Mouse (Mus musculus): ENCODE data around the gene Zswim8.

Zswim8 gene

GRCm38 (mm10) chr14:20707201-20708190 lies at the start of gene Zswim8:
TSS of gene Zswim8 (plus strand) at chr14:20707552.
- peak; percentile 77 to 82 for DNase-seq

- DNase-seq, result no peak
Measured at GRCm38 (mm10) chr14:20658326-20658725, 49.0 kb upstream of the Zswim8 start.

GRCm38 (mm10) chr14:20658902-20659301 lies 48.5 kb upstream of the Zswim8 start:
- DNase-seq, result no peak

- no peak for DNase-seq
Measured at GRCm38 (mm10) chr14:20659687-20660086, 47.7 kb upstream of the Zswim8 start.

GRCm38 (mm10) chr14:20660827-20661660 lies 46.3 kb upstream of the Zswim8 start:
- DNase-seq, result peak; percentile 78 to 86

GRCm38 (mm10) chr14:20661661-20662331 lies 45.6 kb upstream of the Zswim8 start:
- no peak for DNase-seq

- DNase-seq, result no peak
Measured at GRCm38 (mm10) chr14:20662740-20663139, 44.6 kb upstream of the Zswim8 start.

GRCm38 (mm10) chr14:20663601-20664000 lies 43.8 kb upstream of the Zswim8 start:
- no peak for DNase-seq

GRCm38 (mm10) chr14:20664436-20664835 lies 42.9 kb upstream of the Zswim8 start:
- DNase-seq, result no peak

GRCm38 (mm10) chr14:20667469-20667868 lies 39.9 kb upstream of the Zswim8 start:
- DNase-seq, result no peak

GRCm38 (mm10) chr14:20668154-20668810 lies 39.1 kb upstream of the Zswim8 start, which contains the start of gene Synpo2l:
TSS of gene Synpo2l (minus strand) at chr14:20668354.
- no peak for DNase-seq

- no peak for DNase-seq
Measured at GRCm38 (mm10) chr14:20672990-20673389, 34.4 kb upstream of the Zswim8 start.

- no peak for DNase-seq
Measured at GRCm38 (mm10) chr14:20673735-20674063, 33.7 kb upstream of the Zswim8 start.

- DNase-seq, result peak; percentile 93 to 94
Measured at GRCm38 (mm10) chr14:20674064-20674833, 33.1 kb upstream of the Zswim8 start, which contains the start of gene Sec24c. TSS of gene Sec24c (plus strand) at chr14:20674308.

GRCm38 (mm10) chr14:20677906-20678305 lies 29.4 kb upstream of the Zswim8 start:
- no peak for DNase-seq

GRCm38 (mm10) chr14:20681742-20682141 lies 25.6 kb upstream of the Zswim8 start:
- DNase-seq, result no peak

GRCm38 (mm10) chr14:20682498-20682897 lies 24.9 kb upstream of the Zswim8 start:
- peak; percentile 59 to 63 for DNase-seq

- DNase-seq, result no peak
Measured at GRCm38 (mm10) chr14:20686576-20686975, 20.8 kb upstream of the Zswim8 start.

GRCm38 (mm10) chr14:20689009-20689408 lies 18.3 kb upstream of the Zswim8 start:
- DNase-seq, result no peak

GRCm38 (mm10) chr14:20691772-20692171 lies 15.6 kb upstream of the Zswim8 start:
- DNase-seq, result no peak

GRCm38 (mm10) chr14:20693589-20694101 lies 13.7 kb upstream of the Zswim8 start:
- DNase-seq, result no peak
